Mouse (Mus musculus) lung, postnatal 25 days (tissue): ENCODE results near the gene B3galt4.
A peak's percentile ranks its signal among the peaks of the same experiment; 100 is the strongest.
"Not testable (repeated sequence)": the region's sequence is repeated elsewhere in the genome, so short reads cannot be mapped to it uniquely, and the experiment has no call there.

Experiments used
- DNase-seq: peaks from one replicate; pipeline ENCODE4 v3.0.0; 2022; ENCODE audit warnings: low spot score

Gene B3galt4

GRCm38 (mm10) chr17:33968489-33968888, 17.2 kb upstream of the B3galt4 start:
- peak; percentile 84 for DNase-seq

- DNase-seq = no peak
These were observed 14.7 kb upstream of the B3galt4 start for GRCm38 (mm10) chr17:33965846-33966550.

- DNase-seq = no peak
These were observed 14.0 kb upstream of the B3galt4 start for GRCm38 (mm10) chr17:33965082-33965845.

- DNase-seq = no peak
These were observed 11.6 kb upstream of the B3galt4 start for GRCm38 (mm10) chr17:33962876-33963275.

- DNase-seq = no peak
These were observed 8.7 kb upstream of the B3galt4 start for GRCm38 (mm10) chr17:33959948-33960347.

- no peak for DNase-seq
These were observed 7.8 kb upstream of the B3galt4 start for GRCm38 (mm10) chr17:33959135-33959534.

GRCm38 (mm10) chr17:33958451-33958850, 7.2 kb upstream of the B3galt4 start:
- DNase-seq = no peak

- DNase-seq = no peak
These were observed 6.2 kb upstream of the B3galt4 start for GRCm38 (mm10) chr17:33957493-33957892.

- DNase-seq = no peak
These were observed 5.0 kb upstream of the B3galt4 start for GRCm38 (mm10) chr17:33956336-33956735.

- DNase-seq = peak; percentile 98
These were observed 4.4 kb upstream of the B3galt4 start, which contains the start of the genes Vps52 and Rps18 for GRCm38 (mm10) chr17:33955555-33956214. Gene Vps52 (plus strand): TSS chr17:33955812. Gene Rps18 (minus strand): TSS chr17:33956001.

GRCm38 (mm10) chr17:33954646-33955554, 3.6 kb upstream of the B3galt4 start:
- DNase-seq = no peak

GRCm38 (mm10) chr17:33953961-33954565, 2.8 kb upstream of the B3galt4 start:
- DNase-seq = no peak

GRCm38 (mm10) chr17:33953310-33953709, 2.0 kb upstream of the B3galt4 start:
- no peak for DNase-seq

GRCm38 (mm10) chr17:33952879-33953278, 1.6 kb upstream of the B3galt4 start:
- DNase-seq = no peak

GRCm38 (mm10) chr17:33952015-33952414, 727 bp upstream of the B3galt4 start:
- DNase-seq = not testable (repeated sequence)

- DNase-seq = no peak
These were observed 1.1 kb downstream of the B3galt4 start for GRCm38 (mm10) chr17:33950131-33950625.

GRCm38 (mm10) chr17:33948905-33949537, 2.3 kb downstream of the B3galt4 start:
- no peak for DNase-seq

- no peak for DNase-seq
These were observed 3.0 kb downstream of the B3galt4 start for GRCm38 (mm10) chr17:33948090-33948904.

GRCm38 (mm10) chr17:33947430-33948089, 3.7 kb downstream of the B3galt4 start:
- no peak for DNase-seq
